Mouse (Mus musculus) small intestine, adult 2 months (tissue): ENCODE measurements at regions not wholly inside any gene's neighbourhood (a gene's known extent, or its start where the extent isn't known, plus 50 kb on each side); places are given as distances from the start of the nearest gene placed in this dataset.

ENCODE experiments used
- H3K27ac ChIP-seq: fragments of 200-500 bp; 2 replicates; pipeline ENCODE4 v1.5.1; 2012; ENCODE audit warnings: low read depth, low read length, control low read depth, inconsistent platforms; ENCODE audit not compliant: insufficient read depth
- H3K27me3 ChIP-seq: fragments of 200-500 bp; 2 replicates; pipeline ENCODE4 v1.6.1; 2012; ENCODE audit warnings: mild to moderate bottlenecking, moderate library complexity, low read length, inconsistent platforms; ENCODE audit not compliant: control insufficient read depth, insufficient read depth
- H3K36me3 ChIP-seq: fragments of 200-500 bp; 2 replicates; pipeline ENCODE4 v1.6.1; 2012; ENCODE audit warnings: mild to moderate bottlenecking, low read length, control low read depth, inconsistent platforms; ENCODE audit not compliant: control insufficient read depth, insufficient read depth
- H3K4me1 ChIP-seq: fragments of 200-500 bp; 2 replicates; pipeline ENCODE4 v1.6.1; 2012; ENCODE audit warnings: low read length, inconsistent platforms, mixed read lengths; ENCODE audit not compliant: control insufficient read depth, insufficient read depth, insufficient read length
- H3K4me3 ChIP-seq: fragments of 200-500 bp; 2 replicates; pipeline ENCODE4 v1.5.1; 2012; ENCODE audit warnings: low read depth, mild to moderate bottlenecking, control low read depth, inconsistent platforms, low read length, moderate library complexity
- CTCF ChIP-seq: fragments of 200-500 bp; IDR thresholded peaks from 2 replicates; pipeline ENCODE4 v1.5.1; 2012; ENCODE audit warnings: low read depth, mild to moderate bottlenecking, control low read depth, inconsistent platforms, low read length, moderate library complexity, mixed read lengths; ENCODE audit not compliant: insufficient replicate concordance, insufficient read length; ENCODE audit errors: extremely low read depth
- POLR2A ChIP-seq: fragments of 200-500 bp; IDR thresholded peaks from 2 replicates; pipeline ENCODE4 v1.6.1; 2012; ENCODE audit warnings: low read depth, mild to moderate bottlenecking, control low read depth, inconsistent platforms, low read length, moderate library complexity
- WGBS: fragments of 180-500 bp; shearing (Covaris S2); methylation state at CpG from one replicate; pipeline ENCODE4 v1.1.7; 2018; 5-methylcytosine and 5-hydroxymethylcytosine counted together

GRCm38 (mm10) chr6:4451227-4451626, 53.4 kb upstream of the Col1a2 start:
- 80% methylated on average over 2 of the region's 2 CpGs for WGBS
- H3K4me3 ChIP-seq, result no peak overlapping the region
- H3K4me1 ChIP-seq, result no peaks in the 10 kb centered on the region
- H3K27ac ChIP-seq, result no peak overlapping the region
- H3K27me3 ChIP-seq, result no peaks in the 10 kb centered on the region
- TF ChIP-seq CTCF (no peak), POLR2A (no peak)
- no peaks in the 10 kb centered on the region for H3K36me3 ChIP-seq
